Mouse (Mus musculus) heart, embryonic 12.5 days (tissue): ENCODE measurements around the gene Zdhhc7. TPM values are rescaled to one million over a fixed set of nuclear protein-coding genes. Genes with fewer than 3 reads are reported as not detected.

Experiments used
- ATAC-seq: fragments of 200-750 bp; cut with Nextera tagmentation; 2 replicates; pipeline ENCODE4 v1.8.0; 2017; ENCODE audit warnings: moderate TSS enrichment, moderate library complexity; ENCODE audit not compliant: insufficient number of reproducible peaks, low FRiP score
- H3K27ac ChIP-seq: fragments of 300-500 bp; sonication (generic); 2 replicates; pipeline ENCODE4 v1.5.1; 2016; ENCODE audit warnings: mild to moderate bottlenecking, moderate library complexity; ENCODE audit not compliant: poor library complexity, severe bottlenecking
- H3K27me3 ChIP-seq: fragments of 300-500 bp; sonication (generic); replicated peaks from 2 replicates; pipeline ENCODE4 v1.6.1; 2016; ENCODE audit warnings: mild to moderate bottlenecking, moderate library complexity
- H3K36me3 ChIP-seq: fragments of 300-500 bp; sonication (generic); 2 replicates; pipeline ENCODE4 v1.6.1; 2016; ENCODE audit warnings: mild to moderate bottlenecking, moderate library complexity
- H3K4me1 ChIP-seq: fragments of 300-500 bp; sonication (generic); replicated peaks from 2 replicates; pipeline ENCODE4 v1.6.1; 2016; ENCODE audit warnings: mild to moderate bottlenecking
- H3K4me2 ChIP-seq: fragments of 300-500 bp; sonication (generic); 2 replicates; pipeline ENCODE4 v1.6.1; 2016; ENCODE audit warnings: mild to moderate bottlenecking, moderate library complexity
- H3K4me3 ChIP-seq: fragments of 300-500 bp; sonication (generic); 2 replicates; pipeline ENCODE4 v1.5.1; 2016; ENCODE audit warnings: mild to moderate bottlenecking
- H3K9ac ChIP-seq: fragments of 300-500 bp; sonication (generic); 2 replicates; pipeline ENCODE4 v1.6.1; 2016; ENCODE audit warnings: mild to moderate bottlenecking, moderate library complexity
- H3K9me3 ChIP-seq: fragments of 300-500 bp; sonication (generic); replicated peaks from 2 replicates; pipeline ENCODE4 v1.6.1; 2016; ENCODE audit warnings: mild to moderate bottlenecking, moderate library complexity
- WGBS: fragments of 180-500 bp; shearing (Covaris S2); methylation state at CpG from one replicate; pipeline ENCODE4 v1.1.7; 2016; 5-methylcytosine and 5-hydroxymethylcytosine counted together
- polyA plus RNA-seq: library from polyadenylated mRNA; unstranded; fragments of >200 nt; fragmentation: Nextera tagmentation; extraction: Ambion mirVana; gene quantifications from 2 replicates; pipeline ENCODE4 v1.2.1, GENCODE M21; 2016

The Zdhhc7 gene
- polyA plus RNA-seq, 1 experiment from 2014 or later = 33.9 TPM

DNA sequence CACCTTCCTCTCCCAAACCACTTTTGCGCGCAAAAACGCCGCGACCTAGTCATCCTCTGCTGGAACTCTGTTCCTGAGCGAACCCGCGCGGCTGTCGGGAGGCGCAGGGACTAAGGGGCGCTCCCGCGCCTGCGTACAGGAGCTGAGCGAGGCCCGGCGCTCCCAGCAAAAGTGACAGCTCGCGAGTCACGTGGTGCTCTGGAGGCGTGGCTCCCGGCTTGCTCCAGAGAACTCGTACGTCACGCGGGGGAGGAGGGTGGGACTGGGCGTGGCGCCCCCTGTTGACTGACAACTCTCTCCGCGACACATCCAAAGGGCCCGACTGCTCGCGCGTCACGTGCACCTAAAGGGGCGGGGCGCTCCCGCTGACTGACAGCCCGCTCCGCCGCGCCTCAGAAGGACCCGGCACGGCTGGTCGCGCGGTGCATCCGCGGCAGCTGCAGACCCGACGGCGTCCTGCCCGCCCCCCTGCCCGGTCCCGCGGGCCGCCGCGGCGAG is 12.5 kb upstream of the Zdhhc7 start, which contains the start of gene 6430548M08Rik:
Gene 6430548M08Rik, plus strand, starts transcription at position 395 of the 498 bp plus-strand sequence.
- peak within 1 kb of the TSS; percentile 87 for H3K27ac ChIP-seq
- peaks cover 35% of the 10 kb centered on the region for H3K4me1 ChIP-seq
- H3K4me2 ChIP-seq = peak within 1 kb of the TSS; percentile 89
- peak; percentile 97 for ATAC-seq
- H3K4me3 ChIP-seq = peak within 1 kb of the TSS; percentile 79
- WGBS = under 1% methylated on average over 55 of the region's 61 CpGs
- H3K9me3 ChIP-seq = peaks cover 3% of the 10 kb centered on the region; the same call in 1 of the 2 replicates
- H3K9ac ChIP-seq = peak within 1 kb of the TSS; percentile 85
- H3K27me3 ChIP-seq = peaks cover 15% of the 10 kb centered on the region; the same call in 1 of the 2 replicates
- no peaks in the 10 kb centered on the region for H3K36me3 ChIP-seq

DNA sequence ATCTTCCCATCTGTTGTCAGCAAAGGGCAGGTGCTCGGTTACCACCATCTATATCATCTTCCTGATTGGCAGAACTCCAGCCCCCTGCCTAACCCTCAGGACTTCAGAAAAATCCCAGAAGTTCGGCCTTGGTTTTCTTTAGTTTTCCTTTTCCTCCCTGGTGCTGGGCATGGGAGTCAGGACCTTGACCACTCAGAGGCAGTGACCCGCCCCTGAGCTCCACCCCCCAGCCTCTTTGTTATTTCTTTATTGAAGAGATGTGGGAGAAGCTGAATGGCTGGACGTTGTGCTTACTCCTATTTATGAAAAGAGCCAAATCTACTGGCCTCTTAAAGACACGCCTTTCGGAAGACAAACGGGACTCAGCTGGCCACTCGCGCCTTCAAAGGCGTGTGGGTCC is 12.0 kb upstream of the Zdhhc7 start:
- 3% methylated on average over 10 of the region's 10 CpGs for WGBS
- Histone ChIP-seq H3K9me3 (peaks cover 3% of the 10 kb centered on the region; the same call in 1 of the 2 replicates), H3K9ac (peak overlapping the region; percentile 72), H3K27me3 (peaks cover 15% of the 10 kb centered on the region; the same call in 1 of the 2 replicates), H3K27ac (peak overlapping the region; percentile 87), H3K4me1 (peaks cover 30% of the 10 kb centered on the region), H3K4me3 (peak overlapping the region; percentile 79), H3K36me3 (no peaks in the 10 kb centered on the region), H3K4me2 (peak overlapping the region; percentile 89)
- peak; percentile 43 for ATAC-seq

DNA sequence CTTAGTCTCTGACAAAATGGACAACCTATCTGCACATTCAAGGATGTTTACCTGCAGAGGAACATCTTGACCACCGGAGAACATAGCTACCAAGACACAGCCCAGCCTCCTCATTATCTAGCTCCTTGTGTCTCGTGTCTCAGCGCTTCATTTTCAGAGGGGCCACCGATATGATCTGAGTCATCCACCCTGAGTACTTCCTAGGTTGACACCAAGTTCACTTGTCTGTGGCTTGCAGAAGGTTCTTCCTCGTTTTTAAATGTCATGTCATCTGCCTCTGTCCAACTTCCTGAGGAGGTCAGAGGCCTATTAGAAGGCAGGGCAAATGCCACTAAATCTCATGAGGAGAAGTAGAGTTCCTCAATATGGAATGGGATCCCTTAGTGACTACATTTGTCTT is 11.3 kb upstream of the Zdhhc7 start:
- WGBS = 65% methylated on average over 5 of the region's 5 CpGs
- Histone ChIP-seq H3K4me2 (peak overlapping the region; percentile 89; the same call in 1 of the 2 replicates), H3K9ac (no peak overlapping the region), H3K4me3 (no peak overlapping the region), H3K27me3 (peaks cover 15% of the 10 kb centered on the region; the same call in 1 of the 2 replicates), H3K27ac (no peak overlapping the region), H3K9me3 (peaks cover 3% of the 10 kb centered on the region; the same call in 1 of the 2 replicates), H3K4me1 (peaks cover 25% of the 10 kb centered on the region), H3K36me3 (no peaks in the 10 kb centered on the region)
- no peak for ATAC-seq

DNA sequence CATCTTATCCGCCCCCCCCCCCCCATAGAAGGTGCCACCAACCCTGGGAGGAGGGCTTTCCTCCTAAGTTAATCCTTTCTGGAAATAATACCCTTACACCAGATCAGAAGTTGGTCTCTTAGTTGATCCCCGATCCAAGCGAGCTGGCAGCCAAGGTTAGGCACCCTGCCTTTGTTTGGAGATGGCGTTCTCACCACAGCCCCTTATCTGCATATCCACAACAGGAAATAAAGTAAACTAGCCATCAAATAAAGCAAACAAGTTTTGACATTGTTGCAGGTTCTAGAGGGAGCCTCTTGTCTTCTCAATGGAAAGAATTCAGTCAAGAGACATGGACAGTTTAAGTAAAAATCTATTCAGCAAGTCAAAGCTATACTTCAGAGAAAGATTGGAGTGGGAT is 10.1 kb upstream of the Zdhhc7 start:
- 57% methylated on average over 4 of the region's 4 CpGs for WGBS
- no peak overlapping the region for H3K9ac ChIP-seq
- no peak overlapping the region for H3K27ac ChIP-seq
- no peaks in the 10 kb centered on the region for H3K36me3 ChIP-seq
- no peak for ATAC-seq
- H3K4me2 ChIP-seq = no peak overlapping the region
- peaks cover 22% of the 10 kb centered on the region for H3K4me1 ChIP-seq
- H3K9me3 ChIP-seq = peaks cover 3% of the 10 kb centered on the region; the same call in 1 of the 2 replicates
- H3K4me3 ChIP-seq = no peak overlapping the region
- peaks cover 15% of the 10 kb centered on the region; the same call in 1 of the 2 replicates for H3K27me3 ChIP-seq

DNA sequence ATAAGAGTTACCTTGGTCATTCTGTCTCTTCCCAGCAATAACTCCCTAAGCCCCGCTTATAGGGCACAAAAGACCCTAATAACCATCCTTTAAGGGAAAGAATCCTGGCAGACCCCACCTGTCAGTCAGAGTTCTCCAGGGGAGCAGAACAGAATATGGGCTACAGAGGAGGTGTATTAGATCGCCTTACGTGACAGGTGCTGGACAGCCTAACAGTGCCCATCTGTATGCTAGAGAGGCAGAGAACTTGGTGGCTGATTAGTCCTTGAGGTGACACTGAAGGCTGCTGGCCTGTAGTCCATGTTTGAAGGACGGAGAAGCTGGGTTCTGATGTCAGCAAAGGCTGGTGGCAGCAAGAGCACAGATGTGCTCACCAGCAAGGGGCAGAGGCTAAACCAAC is 9.7 kb upstream of the Zdhhc7 start:
- no peak overlapping the region for H3K9ac ChIP-seq
- no peak for ATAC-seq
- H3K27me3 ChIP-seq = peaks cover 14% of the 10 kb centered on the region; the same call in 1 of the 2 replicates
- peaks cover 2% of the 10 kb centered on the region; the same call in 1 of the 2 replicates for H3K9me3 ChIP-seq
- WGBS = 78% methylated on average over 4 of the region's 4 CpGs
- H3K4me2 ChIP-seq = no peak overlapping the region
- H3K27ac ChIP-seq = no peak overlapping the region
- no peaks in the 10 kb centered on the region for H3K36me3 ChIP-seq
- H3K4me3 ChIP-seq = no peak overlapping the region
- H3K4me1 ChIP-seq = peaks cover 23% of the 10 kb centered on the region

DNA sequence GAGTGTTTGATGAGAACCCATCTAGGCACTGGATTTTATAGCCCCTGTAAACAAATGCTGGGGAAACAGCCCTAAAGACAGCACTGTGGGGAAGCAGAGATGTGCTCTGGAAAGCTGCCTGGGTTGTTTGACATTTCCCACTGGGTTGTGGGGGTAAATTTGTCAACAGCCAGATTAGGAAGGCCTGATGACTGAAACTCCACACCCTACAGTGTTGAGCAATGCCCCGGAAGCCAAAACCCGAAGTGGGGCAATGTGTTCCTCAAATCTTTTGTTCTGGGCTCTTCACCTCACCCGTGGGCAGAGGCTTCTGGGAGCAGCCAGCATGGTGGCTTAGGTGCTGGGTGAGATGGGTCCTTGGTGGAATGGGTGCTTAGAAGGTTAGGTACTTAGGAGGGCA is 7.9 kb upstream of the Zdhhc7 start:
- H3K4me1 ChIP-seq = peaks cover 29% of the 10 kb centered on the region
- no peaks in the 10 kb centered on the region for H3K9me3 ChIP-seq
- 38% methylated on average over 3 of the region's 3 CpGs for WGBS
- no peaks in the 10 kb centered on the region for H3K36me3 ChIP-seq
- no peak overlapping the region for H3K4me2 ChIP-seq
- no peak overlapping the region for H3K4me3 ChIP-seq
- no peak overlapping the region for H3K27ac ChIP-seq
- H3K9ac ChIP-seq = no peak overlapping the region
- ATAC-seq = no peak
- H3K27me3 ChIP-seq = no peaks in the 10 kb centered on the region

DNA sequence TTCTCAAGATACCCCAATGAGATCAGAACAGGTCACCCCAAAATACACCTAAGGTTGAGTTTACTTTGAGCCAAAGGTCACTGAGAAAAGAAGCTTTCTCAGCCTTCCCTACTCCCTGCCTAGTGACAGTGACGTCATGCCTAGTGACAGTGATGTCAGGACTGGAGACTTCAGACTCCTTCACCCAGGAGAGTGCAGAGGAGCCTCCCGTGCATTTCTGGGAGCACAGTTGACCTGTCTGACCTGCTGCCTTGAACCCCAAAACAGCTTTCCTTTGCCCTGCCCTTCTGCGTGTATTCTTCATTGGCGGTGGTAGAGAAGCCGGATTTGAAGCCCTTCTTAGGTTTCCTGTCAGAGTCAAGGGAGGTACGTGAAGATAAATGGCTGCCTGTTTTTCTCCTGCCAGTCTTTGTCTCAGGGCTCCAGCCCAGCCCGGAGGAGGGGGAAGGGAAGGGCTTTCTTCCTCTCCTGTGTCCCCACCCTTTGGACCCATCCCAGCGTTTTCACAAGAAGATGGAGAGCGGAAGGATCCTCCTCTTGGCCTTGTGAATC is 3.5 kb upstream of the Zdhhc7 start:
- Histone ChIP-seq H3K27me3 (no peaks in the 10 kb centered on the region), H3K36me3 (no peaks in the 10 kb centered on the region), H3K4me3 (no peak overlapping the region), H3K27ac (0 out of 2 replicates have a peak overlapping the region, but pooled peaks have one; percentile 24), H3K9ac (no peak overlapping the region), H3K4me1 (peaks cover 43% of the 10 kb centered on the region), H3K9me3 (no peaks in the 10 kb centered on the region), H3K4me2 (no peak overlapping the region)
- 53% methylated on average over 9 of the region's 9 CpGs for WGBS
- ATAC-seq = peak; percentile 37; the same call in 1 of the 2 replicates

DNA sequence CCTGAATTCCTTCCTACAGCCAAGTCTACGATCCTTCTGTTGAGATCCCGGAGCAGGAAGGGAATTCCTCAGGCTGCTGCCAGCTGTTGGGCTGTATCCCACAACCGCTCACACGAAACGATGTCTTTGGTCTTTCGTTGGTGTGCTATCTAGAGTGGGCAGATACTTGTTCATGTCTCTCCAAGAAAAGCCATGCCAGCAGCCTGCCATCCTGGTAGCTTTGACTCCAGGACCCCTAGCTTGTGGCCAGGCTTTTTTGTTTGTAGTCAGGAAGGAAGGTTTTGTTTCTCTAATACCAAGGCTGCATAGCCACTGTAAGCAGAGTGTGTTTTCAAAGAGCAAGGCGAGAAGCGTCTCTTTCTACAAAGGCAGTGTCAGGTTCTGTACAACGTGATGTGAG is 2.6 kb upstream of the Zdhhc7 start:
- Histone ChIP-seq H3K4me2 (no peak overlapping the region), H3K27me3 (no peaks in the 10 kb centered on the region), H3K27ac (0 out of 2 replicates have a peak overlapping the region, but pooled peaks have one; percentile 12), H3K9me3 (no peaks in the 10 kb centered on the region), H3K9ac (no peak overlapping the region), H3K4me1 (peaks cover 47% of the 10 kb centered on the region), H3K36me3 (no peaks in the 10 kb centered on the region), H3K4me3 (no peak overlapping the region)
- ATAC-seq = no peak
- WGBS = 87% methylated on average over 9 of the region's 9 CpGs

DNA sequence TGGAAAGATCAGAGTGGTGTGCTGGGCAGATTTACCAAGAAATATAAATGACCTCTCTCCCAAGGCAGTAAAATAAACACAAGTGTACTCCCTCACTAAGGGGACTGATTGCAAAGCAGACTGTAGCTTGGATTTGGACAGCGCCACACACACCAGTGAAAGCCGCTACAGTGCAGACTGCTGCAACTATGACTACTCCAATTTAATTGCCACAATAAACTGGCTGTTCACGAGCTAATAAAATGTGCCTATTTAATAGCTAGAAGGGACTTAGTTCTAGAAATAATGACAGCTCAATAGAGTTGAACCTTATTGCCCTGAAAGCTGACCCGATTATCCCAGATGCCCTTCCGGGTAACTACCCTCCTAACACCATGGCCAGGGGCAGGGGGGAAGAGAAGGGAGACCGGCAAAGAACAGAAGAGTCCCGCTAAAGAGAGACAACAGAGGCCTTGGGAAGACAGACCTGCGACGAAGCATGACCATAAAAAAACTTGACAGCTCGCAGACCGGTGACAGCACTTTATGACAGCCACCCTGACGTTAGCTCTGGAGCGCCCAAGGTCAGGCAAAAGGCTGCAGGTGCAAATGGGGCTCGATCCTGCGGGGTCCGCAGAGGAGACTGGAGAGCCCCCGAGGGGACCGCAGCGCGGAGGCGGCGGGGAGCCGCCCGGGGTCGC is 754 bp downstream of the Zdhhc7 start:
- H3K9me3 ChIP-seq = no peaks in the 10 kb centered on the region
- ATAC-seq = no peak
- peaks cover 38% of the 10 kb centered on the region for H3K4me1 ChIP-seq
- H3K36me3 ChIP-seq = no peaks in the 10 kb centered on the region
- H3K4me2 ChIP-seq = peak overlapping the region; percentile 95
- H3K9ac ChIP-seq = peak overlapping the region; percentile 90
- H3K27me3 ChIP-seq = no peaks in the 10 kb centered on the region
- H3K4me3 ChIP-seq = peak overlapping the region; percentile 89
- 4% methylated on average over 25 of the region's 25 CpGs for WGBS
- peak overlapping the region; percentile 82 for H3K27ac ChIP-seq

DNA sequence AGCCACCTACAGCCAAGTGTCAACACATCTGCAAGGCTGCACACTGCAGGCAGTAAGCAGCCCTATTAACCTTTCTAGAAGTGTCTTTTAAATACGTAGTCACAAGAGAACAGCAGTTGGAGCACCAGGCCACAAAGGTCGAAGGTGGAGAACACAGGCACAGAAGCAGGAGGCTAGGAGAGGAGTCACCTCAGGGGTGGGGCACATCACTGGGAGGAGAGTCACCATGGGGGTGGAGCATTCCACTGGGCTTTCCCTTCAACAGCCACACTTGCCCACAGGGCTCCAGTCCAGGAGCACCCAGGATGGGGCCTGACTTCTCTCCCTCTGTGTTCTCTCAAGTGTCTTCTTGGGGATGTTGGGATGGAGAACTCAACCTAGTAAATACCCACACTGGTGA is 4.8 kb downstream of the Zdhhc7 start:
- Histone ChIP-seq H3K4me2 (no peak overlapping the region), H3K27ac (no peak overlapping the region), H3K4me3 (no peak overlapping the region), H3K27me3 (no peaks in the 10 kb centered on the region), H3K9ac (no peak overlapping the region), H3K4me1 (peaks cover 16% of the 10 kb centered on the region), H3K36me3 (peaks cover 26% of the 10 kb centered on the region), H3K9me3 (no peaks in the 10 kb centered on the region)
- 78% methylated on average over 2 of the region's 2 CpGs for WGBS
- no peak for ATAC-seq

DNA sequence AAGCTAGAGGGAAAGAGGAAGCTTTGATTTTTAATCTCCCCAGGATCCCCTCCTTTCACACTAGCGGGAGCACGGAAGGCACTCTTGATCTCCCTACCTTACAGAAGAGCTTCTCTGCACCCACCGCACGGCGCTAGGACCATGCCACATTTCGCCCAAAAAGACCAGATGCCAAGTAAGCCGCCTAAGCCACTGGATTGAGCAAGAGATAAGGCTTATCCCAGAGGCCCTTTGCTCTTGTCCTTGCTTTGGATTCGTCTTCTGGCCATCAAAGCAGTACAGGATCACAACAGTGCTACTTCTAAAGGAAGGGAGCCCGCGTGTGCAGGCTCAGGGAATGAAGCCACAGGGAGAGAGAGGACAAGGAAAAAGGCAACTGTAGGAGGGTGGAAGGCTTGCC is 6.5 kb downstream of the Zdhhc7 start:
- H3K4me1 ChIP-seq = peaks cover 9% of the 10 kb centered on the region
- no peak for ATAC-seq
- no peaks in the 10 kb centered on the region for H3K9me3 ChIP-seq
- H3K4me2 ChIP-seq = no peak overlapping the region
- H3K4me3 ChIP-seq = no peak overlapping the region
- no peak overlapping the region for H3K27ac ChIP-seq
- H3K27me3 ChIP-seq = no peaks in the 10 kb centered on the region
- WGBS = 83% methylated on average over 10 of the region's 10 CpGs
- H3K36me3 ChIP-seq = peaks cover 42% of the 10 kb centered on the region
- no peak overlapping the region for H3K9ac ChIP-seq
